Mouse (Mus musculus): ENCODE data around the gene Pkhd1.

DNA sequence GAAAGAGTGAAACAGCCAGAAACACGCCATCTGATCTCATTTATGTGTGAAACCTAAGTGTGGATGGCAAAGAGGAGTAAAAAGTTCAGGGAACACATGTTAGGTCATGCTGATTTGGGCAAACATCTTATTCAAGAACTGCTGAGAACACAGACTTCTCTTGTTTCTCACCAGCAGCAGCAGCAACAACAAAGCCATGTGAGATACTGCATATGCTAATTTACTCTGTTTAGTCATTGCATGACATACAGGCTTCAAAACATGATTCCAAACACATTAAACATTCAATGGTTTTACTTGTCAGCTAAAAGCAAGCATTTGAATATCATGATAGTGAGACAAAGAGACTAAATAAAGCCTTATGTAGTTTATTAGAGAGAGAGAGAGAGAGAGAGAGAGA is 401.2 kb downstream of the Pkhd1 start:
- TF ChIP-seq CTCF (IDR thresholded peaks at IDR 0.05), result no peak
- no peak for TF ChIP-seq EP300 (IDR thresholded peaks at IDR 0.05)

Measured in lung, postnatal 0 days (tissue).